Mouse (Mus musculus): ENCODE measurements at regions not wholly inside any gene's neighbourhood (a gene's known extent, or its start where the extent isn't known, plus 50 kb on each side); places are given as distances from the start of the nearest gene placed in this dataset.

DNA sequence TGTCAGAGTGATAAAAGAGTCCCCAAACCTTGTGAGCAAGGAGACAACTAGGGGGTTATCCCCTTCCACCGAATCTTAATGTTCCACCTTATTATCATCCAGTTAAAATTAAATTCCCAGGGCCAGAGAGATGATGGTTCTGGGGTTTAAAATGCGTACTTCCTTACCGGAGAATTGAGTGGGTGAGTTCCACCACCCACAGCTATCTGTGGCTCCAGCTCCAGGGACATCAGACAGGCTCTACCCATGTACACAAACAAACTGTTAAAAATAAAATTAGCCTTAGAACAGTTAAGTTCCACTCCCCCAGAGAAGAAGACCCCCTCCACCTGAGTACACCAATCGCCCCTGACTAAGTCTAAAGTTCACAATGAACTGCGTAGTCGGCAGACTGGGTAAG lies 52.0 kb upstream of the Mgat5 start:
- no peak for DNase-seq (ENCODE audit: low spot score)

DNA sequence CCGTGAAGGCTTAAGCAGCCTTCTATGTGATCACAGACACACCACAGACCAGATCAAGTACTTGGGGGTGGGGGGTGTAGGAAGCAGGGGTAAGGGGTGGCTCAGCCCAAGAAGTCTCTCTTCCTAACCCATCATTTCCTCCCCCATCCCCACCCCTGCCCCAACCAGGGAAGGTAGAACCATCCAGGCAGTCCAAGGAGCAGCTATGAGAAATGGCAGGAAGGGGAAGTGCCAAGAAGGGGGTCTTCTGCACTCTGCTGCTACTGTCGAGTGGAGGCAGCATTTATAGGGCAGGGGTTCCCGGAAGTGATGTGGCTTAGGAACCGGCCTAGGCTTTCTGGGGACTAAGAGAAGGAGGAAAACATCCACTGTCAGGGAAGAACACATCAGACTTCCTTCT lies 69.3 kb upstream of the Mgat5 start:
- no peak for DNase-seq (ENCODE audit: low spot score)

DNA sequence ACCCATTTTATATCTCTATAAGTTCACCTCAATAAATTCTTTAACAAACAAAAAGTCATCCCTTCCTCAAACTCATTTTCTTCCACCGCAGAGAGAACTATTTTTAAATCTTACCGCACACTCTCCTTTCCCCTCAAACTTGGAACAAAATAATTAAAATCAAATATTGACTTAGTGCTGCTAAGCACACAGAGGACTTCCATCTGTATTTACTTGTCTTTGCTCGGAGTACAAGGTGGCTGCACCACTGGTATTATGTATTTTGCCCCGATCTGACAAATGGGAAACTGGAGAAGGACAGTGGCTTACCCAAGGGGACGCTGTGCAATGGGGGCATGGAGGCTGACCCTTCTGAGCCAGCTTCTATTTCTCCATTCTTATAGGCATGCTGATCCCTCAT lies 72.9 kb upstream of the Mgat5 start:
- no peak for DNase-seq (ENCODE audit: low spot score)

DNA sequence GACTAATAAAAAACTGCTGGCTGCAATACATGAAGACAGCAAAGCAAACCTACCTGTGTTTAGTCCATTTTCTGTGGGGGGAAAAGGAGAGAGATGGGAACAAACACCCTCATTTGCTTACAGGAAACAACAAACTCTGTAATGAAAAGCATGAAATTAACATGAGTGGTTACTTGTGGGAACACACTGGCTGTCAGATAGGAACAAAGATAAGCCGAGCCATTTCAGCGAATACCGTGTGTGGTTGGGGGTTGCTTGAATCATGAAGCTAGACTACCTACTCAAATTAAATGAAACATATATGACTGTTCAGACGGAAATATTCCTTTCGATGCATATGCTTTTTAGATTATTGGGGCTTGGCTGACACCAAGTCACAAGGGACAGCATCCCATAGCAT lies 80.0 kb upstream of the Mgat5 start:
- DNase-seq (ENCODE audit: low spot score) = no peak

DNA sequence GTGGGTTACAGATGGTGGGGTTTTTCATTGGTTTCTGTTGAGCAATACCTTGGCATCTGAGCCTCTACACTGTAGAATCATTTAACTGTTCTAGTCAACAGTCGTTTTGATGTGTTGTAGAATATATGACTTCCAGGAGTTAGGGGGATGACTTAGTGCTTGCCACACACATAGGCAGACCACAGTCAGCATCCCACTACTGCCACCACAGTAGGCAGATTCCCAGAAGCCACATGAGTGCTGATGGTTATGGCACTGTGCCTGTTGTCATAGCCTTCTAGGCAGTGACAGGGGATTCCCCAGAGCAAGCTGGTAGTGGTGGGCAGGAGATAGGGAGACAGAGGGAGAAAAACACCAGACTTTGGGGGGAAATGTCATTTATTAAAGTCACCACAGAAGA lies 86.8 kb upstream of the Mgat5 start:
- DNase-seq (ENCODE audit: low spot score) = no peak

DNA sequence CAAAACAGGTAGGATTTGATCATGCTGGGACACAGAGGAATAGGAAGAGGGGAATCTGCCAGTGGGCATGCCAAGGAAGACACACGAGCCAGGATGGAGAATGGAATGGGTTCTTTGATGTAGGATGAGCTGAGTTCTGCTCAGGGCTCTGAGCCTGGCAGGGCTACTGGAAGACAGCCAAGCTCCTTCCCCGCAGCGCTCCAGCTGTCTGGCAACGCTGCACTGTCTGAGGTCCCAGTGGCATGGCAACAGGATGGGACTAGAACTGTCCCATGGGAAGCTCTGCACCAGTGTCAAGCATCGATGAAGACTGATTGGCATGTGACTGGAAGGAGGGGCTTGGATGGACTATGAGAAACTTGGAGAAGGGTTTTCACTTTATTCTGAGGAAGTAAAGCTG lies 97.3 kb upstream of the Mgat5 start:
- DNase-seq (ENCODE audit: low spot score) = no peak

DNA sequence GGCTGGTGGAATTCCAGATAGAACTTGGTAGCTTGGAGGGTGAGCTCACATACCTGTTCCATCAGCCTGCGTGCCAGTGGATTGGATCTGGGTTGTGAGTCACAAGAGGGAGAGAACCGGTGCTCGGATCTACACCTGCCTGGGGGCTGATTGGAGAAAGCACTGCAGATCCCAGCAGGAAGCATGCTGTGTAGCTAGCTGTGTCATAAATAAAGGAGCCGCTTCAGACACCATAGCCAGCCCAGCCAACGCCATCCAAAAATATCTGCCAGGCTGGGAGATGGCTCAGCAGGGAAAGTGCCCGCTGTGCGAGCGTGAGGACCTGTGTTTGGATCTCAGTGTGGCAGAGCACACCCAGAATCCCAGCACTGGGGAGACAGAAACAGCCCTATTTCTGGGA lies 99.0 kb upstream of the Mgat5 start:
- DNase-seq (ENCODE audit: low spot score) = no peak

DNA sequence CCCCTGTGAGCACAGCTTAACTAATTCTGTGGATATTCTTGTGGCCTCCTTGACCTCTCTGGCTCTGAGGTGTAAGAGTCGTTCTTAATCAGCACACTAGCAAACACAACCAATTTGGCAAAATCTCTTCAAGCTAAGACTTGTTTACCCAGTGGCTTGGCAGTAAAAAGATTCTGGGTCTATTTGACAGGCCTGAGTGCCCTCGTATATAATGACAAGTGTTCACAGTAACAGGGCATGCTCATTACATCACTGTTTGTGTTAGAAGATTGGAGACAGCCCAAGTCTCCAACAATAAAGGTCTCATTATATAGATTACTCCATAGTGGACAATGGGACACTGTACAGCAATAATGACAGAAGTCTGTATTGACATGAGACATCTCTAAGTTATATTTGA lies 101.2 kb upstream of the Mgat5 start:
- DNase-seq (ENCODE audit: low spot score) = no peak

DNA sequence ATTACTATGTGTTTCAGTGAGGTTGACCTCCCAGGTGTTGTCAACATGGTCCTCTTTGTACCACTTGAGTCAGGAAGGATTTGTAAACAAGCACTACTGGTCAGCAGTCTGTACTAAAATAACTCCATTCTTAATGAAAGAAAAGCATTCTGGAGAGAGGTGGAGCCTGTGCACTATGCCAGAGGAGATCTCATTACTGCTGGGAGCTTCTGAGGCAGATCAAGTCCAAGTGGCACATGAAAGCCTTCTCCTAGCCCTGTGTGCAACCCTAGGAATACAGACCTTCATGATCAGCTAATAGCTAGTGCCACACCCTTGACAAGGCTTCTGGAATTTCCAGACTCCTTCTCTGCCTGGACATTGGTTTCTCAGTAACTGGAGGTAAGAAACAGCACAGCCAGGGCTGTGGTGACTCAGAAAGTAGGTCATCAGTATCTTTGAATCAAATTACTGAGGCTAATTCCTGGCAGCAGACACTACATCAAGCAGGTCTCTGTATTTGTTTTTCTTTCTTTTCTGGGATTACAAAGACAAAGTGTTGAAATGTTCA lies 105.9 kb upstream of the Mgat5 start:
- no peak for DNase-seq (ENCODE audit: low spot score)

DNA sequence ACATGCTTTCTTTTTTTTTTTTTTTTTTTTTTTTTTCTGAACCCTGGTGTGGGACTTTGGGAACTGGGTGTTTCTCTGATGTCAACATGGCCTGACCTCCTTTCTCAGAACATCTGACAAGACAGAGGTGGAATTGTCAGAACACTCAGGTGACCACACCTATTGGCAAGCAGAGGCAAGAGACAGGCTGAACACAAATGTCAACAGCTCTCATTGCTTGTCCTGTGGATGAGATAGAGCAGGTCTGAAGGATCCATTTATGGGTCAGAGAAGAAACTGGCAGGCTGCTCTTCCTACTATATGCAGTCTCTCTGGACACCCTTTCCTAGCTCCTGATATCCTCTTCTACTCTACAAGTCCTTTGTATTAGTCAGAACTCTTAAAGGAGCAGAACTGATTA lies 117.2 kb upstream of the Mgat5 start:
- DNase-seq (ENCODE audit: low spot score) = no peak

DNA sequence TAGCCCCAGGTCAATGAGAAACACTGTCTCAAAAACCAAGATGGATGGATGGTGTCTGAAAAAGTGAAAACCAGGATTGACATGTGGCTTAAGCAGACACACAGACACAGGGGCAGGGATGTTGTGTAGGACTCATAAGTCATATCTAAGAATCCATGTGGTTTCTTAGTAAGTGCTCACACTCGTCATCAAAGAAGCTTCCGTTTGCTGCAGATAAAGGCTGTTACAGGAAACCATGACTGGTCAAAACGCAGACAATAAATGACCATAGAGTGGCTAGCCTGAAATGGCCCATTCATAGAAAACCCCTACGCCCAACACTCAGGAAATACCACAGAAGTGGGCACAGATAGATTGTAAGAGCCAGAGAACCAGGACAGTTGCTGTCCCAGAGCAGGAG lies 118.8 kb upstream of the Mgat5 start:
- DNase-seq (ENCODE audit: low spot score) = no peak

DNA sequence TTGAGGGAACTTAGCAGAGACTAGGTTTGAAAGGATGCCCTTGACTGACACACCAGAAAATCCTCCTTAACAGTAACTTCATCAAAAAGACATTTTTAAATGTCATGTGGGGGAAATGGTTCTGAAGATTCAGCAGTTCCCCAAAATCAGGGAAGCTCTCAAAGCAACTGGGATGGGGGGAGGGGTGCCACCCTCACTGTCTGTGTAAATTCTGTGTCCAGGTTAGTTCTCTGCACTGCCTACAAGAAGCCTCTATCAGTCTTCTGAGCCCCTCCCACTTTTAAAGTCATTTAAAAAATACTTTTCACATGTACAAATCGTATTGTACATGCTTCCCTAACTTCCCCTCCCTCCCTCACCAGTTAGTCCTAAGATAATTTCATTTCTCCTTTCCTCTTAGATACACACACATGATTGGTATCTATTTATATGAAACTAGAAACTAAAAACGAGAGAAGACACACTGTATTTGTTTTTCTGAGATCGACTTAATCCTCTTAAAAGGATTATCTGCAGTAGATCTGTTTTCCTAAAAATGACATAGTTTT lies 121.0 kb upstream of the Mgat5 start:
- no peak for DNase-seq (ENCODE audit: low spot score)

DNA sequence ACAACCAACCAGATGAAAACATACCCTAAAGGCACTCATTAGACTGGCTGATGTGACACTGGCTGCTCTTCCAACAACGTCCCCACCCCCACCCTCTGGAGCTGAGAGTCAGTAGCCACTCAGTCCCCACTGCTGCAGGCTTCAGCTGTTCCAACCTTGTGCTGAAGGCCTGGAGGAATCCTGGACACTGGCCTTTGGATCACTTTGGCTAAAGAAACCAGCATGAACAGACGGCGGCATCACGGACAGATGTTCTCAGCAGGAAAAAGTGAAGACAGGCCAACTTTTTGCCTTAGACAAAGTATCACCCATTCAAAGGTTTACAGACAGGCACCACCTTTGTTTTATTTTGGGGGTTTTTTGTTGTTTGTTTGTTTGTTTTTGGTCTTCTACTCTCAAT lies 125.8 kb upstream of the Mgat5 start:
- no peak for DNase-seq (ENCODE audit: low spot score)

DNA sequence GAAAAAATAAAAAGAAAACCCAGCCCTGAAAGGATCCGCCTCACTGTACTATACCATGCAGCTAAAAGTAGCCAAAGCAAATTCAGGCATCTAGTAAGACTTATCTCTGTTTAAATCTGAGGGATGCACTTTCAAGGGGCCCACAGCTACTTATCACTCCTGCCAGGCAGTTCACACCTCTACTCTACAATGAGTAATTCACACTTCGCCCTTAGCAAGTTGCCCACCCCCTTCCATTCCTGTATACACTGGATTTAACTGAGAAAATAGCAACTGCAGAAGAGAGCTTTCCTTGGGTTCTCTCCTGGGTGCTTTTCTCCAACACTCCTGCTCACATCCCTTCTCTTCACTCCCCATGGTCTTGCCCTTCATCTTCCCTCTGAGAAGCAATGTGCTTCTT lies 142.4 kb upstream of the Mgat5 start:
- DNase-seq (ENCODE audit: low spot score) = no peak

DNA sequence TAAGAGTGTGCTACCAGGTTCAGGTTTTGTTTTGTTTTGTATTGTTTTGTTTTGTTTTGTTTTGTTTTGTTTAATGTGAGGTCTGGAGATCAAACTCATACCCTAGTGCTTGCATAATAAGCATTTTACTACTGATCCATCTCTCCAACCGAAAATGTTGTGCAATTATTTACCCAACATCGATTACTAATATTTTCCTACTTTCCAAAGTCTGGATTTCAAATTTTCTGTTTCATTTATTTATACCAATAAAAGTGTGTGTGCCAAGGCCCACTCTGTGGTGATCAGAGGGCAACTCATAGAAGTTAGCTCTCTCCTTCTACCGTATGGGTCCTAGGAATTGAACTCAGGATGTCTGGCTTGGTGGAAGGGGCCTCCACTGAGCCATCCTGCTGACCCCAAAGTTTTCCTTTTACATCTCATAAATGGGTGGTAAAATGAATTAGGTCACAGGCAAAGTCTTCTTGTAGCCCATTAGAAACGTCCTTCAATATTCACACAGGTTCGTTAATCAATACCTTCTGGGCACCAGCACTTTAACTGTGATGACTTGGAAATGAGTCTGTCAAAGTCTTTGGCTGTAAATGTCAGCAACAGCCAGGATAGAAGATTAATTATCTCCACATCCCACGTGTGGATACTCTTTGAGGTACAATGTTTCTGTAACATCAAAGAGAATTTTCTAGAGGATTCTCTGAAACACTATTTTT lies 158.9 kb upstream of the Mgat5 start:
- DNase-seq (ENCODE audit: low spot score) = no peak

DNA sequence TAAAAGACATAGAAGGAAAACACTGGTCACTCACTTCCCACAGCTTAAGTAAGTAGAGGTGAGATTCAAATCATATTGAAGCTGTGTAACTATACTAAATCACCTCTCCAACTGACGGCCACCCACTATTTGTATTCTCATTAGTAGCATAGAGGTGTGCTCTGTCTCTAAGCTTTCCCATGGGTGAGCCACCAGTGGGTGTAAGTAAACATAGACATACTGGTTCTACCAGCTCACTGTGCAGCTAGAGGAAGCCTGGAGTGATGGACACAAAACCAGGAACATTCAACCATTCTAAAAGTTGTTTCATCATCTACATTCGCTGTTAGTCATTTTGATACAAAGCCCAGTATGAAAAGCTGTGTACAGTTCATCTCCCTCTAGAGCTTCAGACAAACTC lies 170.1 kb upstream of the Mgat5 start:
- DNase-seq (ENCODE audit: low spot score) = no peak

DNA sequence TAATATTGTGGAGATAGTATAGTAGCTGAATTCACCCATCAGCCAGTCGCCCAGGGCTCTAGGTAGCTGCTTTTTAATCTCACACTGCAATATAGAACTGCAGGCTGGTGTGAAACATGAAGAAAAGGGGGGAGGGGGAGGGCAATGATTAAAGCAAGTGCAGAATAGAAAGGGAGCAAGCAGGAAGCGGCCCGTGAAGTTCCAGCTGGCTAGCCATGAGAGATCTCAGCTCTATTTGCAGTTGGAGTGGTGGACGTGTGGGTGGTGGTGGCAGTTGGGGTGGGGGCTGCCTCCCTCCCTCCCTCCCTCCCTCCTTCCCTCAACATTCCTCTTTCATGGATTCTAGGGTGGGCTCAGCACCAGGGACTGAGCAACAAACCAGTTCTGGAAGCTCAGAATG lies 173.3 kb upstream of the Mgat5 start:
- DNase-seq (ENCODE audit: low spot score) = no peak

DNA sequence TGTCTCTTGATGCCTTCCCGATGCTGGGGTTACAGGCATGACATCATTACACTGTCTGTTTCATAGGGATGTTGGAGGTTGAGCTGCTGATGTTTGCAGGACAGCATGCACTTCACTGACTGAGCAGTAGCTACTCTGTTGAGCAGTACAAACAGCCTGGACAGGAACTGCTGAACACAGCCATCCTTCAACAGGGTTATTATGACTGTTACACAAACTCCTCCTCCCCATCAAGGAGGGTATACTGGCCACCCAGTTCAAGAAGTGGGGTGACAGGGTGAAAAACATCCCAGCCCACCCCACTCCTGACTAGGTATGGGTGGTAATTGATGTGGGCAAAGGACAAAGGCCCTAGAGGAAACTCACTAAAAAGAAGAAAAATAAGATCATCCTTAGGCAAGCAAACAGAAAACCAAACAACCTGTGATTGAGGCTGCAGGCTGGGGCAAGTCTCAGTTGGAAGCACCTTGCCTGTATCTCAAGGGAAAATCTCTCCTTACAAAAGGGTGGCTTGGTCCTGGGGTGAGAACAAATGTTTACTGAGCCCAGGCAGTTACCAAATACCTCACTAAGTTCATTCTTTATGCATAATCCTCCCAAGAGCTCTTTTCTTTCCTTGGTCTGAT lies 175.8 kb upstream of the Mgat5 start:
- no peak for DNase-seq (ENCODE audit: low spot score)

DNA sequence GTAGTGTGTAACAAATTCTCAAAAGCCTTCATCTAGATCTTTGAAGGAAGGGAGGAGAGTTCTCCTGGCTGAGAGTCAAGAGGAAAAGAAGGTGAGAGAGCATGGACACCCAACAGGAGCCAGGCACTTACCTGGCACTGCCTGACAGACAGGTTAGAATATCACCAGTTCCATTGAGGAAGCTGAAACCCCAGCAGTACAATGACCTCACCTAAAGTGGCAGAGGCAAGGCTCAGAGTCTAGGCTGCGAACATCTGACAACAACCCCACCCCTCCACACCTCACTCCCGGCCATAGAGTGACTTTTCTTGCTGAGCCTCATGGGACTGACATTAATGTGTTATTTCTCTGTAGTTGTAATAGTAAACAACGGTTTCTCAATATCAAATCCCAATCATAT lies 181.7 kb upstream of the Mgat5 start:
- no peak for DNase-seq (ENCODE audit: low spot score)

DNA sequence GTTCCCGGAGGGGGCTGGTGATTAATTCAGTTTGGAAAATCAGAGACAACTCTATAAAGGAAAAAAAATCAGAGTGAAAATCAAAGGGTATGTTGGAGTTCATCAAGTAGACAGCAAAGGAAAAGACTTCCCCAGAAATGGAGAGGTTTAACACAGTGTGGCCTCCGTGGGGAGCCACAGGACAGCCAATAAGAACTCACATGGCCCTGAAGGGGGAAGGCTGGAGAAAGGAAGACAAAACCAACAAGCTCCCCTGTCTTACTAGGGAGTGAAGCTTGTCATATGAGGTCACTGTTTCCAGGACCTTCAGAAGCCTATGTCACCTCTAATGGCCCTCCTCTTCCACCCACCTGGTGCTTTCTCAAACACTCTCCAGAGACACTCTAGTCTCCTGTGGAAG lies 187.1 kb upstream of the Nckap5 start:
- no peak for DNase-seq (ENCODE audit: low spot score)

DNA sequence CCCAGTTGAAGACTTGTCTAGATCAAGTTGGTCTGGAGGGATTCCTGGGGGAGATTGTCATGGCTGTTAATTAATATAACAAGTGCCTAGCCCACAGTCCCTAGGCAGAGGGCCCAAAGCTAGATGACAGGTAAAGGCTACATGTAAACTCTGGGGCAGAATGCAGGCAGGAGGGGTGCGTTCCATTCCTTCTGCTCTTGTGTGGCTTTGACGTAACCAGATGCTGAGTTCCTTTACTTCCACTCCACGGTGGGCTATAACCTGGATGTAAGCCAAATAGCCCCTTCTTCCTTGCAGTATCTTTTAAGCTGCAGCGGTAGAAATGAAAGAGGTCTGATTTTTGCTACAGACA lies 185.3 kb upstream of the Nckap5 start:
- no peak for DNase-seq (ENCODE audit: low spot score)

DNA sequence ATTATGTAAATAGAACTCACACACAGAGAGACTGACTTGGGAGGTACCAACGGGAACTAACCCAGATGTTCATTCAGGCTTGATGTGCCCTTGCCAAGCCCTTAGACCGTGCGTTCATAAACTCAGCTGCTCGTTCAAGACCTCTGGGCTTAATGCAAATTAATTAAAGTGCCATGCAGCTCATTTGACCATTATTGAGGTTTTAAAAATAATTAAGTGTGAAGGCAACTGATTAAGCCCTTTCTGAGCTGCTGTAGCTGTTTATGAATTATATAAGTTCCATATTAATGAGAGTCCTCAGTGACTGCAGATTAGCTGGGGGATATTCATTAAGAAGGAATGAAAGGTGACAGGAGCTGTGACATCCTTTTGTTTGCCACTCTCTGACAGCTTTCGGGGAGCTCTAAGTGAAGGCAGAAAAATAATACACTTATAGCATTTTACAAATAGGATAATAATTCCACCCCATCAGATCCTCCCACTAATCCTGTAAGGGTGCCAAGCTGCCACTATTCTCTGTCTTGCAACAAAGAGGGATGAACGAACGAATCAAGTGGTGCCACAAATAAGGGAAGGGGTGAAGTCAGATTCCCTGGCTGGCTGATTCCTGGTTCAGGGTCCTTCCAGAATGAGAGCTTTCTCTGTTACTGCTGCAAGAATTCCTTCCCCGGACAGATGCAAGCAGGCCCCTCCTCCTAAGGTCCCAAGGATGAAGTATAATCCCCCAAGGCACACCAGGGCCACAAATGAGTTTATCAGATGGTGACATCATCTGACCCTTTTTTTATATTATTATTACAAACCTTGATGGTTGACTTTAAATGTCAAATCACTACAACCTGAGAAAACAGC lies 184.7 kb upstream of the Nckap5 start:
- DNase-seq (ENCODE audit: low spot score) = no peak

DNA sequence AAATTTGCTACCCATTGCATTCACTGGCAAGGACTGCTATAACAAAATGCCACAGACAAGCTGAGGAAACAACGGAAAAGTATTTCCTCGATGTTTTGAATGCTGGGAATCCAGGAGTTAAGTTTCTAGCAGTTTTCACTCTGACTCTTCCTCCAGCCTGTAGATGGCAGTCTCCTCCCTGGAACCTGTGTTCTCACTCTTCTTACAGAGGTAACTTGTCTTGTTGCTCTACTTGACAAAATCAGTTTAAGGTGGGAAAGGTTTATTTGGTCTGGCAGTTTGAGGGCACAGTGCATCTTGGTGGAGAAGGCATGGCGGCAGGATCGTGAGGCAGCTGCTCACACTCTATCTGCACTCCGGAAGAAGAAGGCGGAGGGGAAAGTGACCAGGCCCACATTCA lies 181.3 kb upstream of the Nckap5 start:
- DNase-seq (ENCODE audit: low spot score) = no peak

All from ovary, adult 18-20 months (tissue).